Comparison of ENCODE assay signal across 8 mouse cellular contexts in genomic region chr4:62559797-62560329, GRCm38 (mm10). TPM values are rescaled to one million over a fixed set of nuclear protein-coding genes. Genes with fewer than 3 reads are reported as not detected.
DNase-seq lines count a peak whose midpoint lies in the region; ATAC-seq and TF ChIP-seq lines count a peak whose summit lies in the region.

Gene Rgs3, plus strand, starts transcription at chr4:62559847.

- no peak within 1 kb of the TSS for H3K4me3 ChIP-seq in spleen, adult 2 months (ENCODE audit: extremely low read depth, insufficient read depth, insufficient read length)
- no peak within 1 kb of the TSS for H3K4me3 ChIP-seq in embryonic fibroblast, embryonic 13.5 days (ENCODE audit: insufficient read depth, low read length)
- H3K4me3 ChIP-seq in hindbrain, embryonic 12.5 days, result no peak within 1 kb of the TSS

- DNase-seq in spleen, adult 2 months (ENCODE audit: low read depth in 1 of 2, low spot score in 2 of 2), result no peak
- DNase-seq in spleen, postnatal 36 days (ENCODE audit: low spot score in 2 of 2), result no peak
- DNase-seq in right cerebral cortex, postnatal 36 days (ENCODE audit: low spot score in 2 of 2), result no peak
- no peak for DNase-seq in thymus, postnatal 14 days
- no peak for DNase-seq in right cerebral cortex, postnatal 25 days

- TF ChIP-seq CTCF in spleen, adult 2 months (IDR thresholded peaks at IDR 0.05; ENCODE audit: extremely low read depth, insufficient read depth, insufficient read length, insufficient replicate concordance), result no peak
- no peak for TF ChIP-seq CTCF in embryonic fibroblast, embryonic 13.5 days (IDR thresholded peaks at IDR 0.05; ENCODE audit: borderline replicate concordance, insufficient read depth, low read length)

- H3K4me1 ChIP-seq in spleen, adult 2 months (ENCODE audit: control insufficient read depth, insufficient read depth, insufficient read length), result peaks cover 2% of the 10 kb centered on the region; the same call in 1 of the 2 replicates
- H3K4me1 ChIP-seq in embryonic fibroblast, embryonic 13.5 days (ENCODE audit: control insufficient read depth, insufficient read depth, low read length), result no peaks in the 10 kb centered on the region; the same call in 1 of the 2 replicates
- peaks cover 6% of the 10 kb centered on the region; the same call in 1 of the 2 replicates for H3K4me1 ChIP-seq in hindbrain, embryonic 12.5 days

- H3K36me3 ChIP-seq in spleen, adult 2 months (ENCODE audit: control insufficient read depth, insufficient read depth, low read length), result no peaks in the 10 kb centered on the region
- H3K36me3 ChIP-seq in hindbrain, embryonic 12.5 days, result no peaks in the 10 kb centered on the region

- no peak within 1 kb of the TSS for H3K27ac ChIP-seq in spleen, adult 2 months (ENCODE audit: insufficient read depth, low read length)
- no peak within 1 kb of the TSS for H3K27ac ChIP-seq in embryonic fibroblast, embryonic 13.5 days (ENCODE audit: insufficient read depth, low read length)
- no peak within 1 kb of the TSS for H3K27ac ChIP-seq in hindbrain, embryonic 12.5 days

- no peak within 1 kb of the TSS for H3K9ac ChIP-seq in hindbrain, embryonic 12.5 days

- no peak within 1 kb of the TSS for H3K4me2 ChIP-seq in hindbrain, embryonic 12.5 days (replicated peaks)

- no peaks in the 10 kb centered on the region for H3K27me3 ChIP-seq in spleen, adult 2 months (ENCODE audit: control insufficient read depth, insufficient read depth, low read length)
- no peaks in the 10 kb centered on the region for H3K27me3 ChIP-seq in hindbrain, embryonic 12.5 days

- no peak for ATAC-seq in hindbrain, embryonic 12.5 days (ENCODE audit: low FRiP score)
- no peak for ATAC-seq in megakaryocyte, adult 5-6 weeks (ENCODE audit: poor library complexity, severe bottlenecking)

- WGBS in spleen, adult 2 months, result 34% methylated on average over 6 of the region's 6 CpGs
- 72% methylated on average over 6 of the region's 6 CpGs for WGBS in hindbrain, embryonic 12.5 days

- no peaks in the 10 kb centered on the region for H3K9me3 ChIP-seq in hindbrain, embryonic 12.5 days (replicated peaks)

- no peak for TF ChIP-seq POLR2A in spleen, adult 2 months (IDR thresholded peaks at IDR 0.05; ENCODE audit: low read depth, low read length)
- no peak for TF ChIP-seq POLR2A in embryonic fibroblast, embryonic 13.5 days (IDR thresholded peaks at IDR 0.05; ENCODE audit: low read depth, low read length)

RNA-seq across cellular contexts. Expression of gene Rgs3, which starts in this region (rescaled TPM):
- 51.7 and 57.5 TPM in 2 replicates for polyA plus RNA-seq in spleen, adult 2 months (2012; rRNA removed)
- polyA plus RNA-seq in embryonic fibroblast, embryonic 13.5 days (2011; ENCODE audit: insufficient read length, low read depth, missing spikeins), result 38.0 and 44.0 TPM in 2 replicates
- 70.9 and 71.6 TPM in 2 replicates for polyA plus RNA-seq in hindbrain, embryonic 12.5 days (2016; fragmentation: Nextera tagmentation; extraction: Ambion mirVana)
- total RNA-seq in megakaryocyte, adult 5-6 weeks (2015), result 45.0 and 51.3 TPM in 2 replicates
- 46.1 and 69.8 TPM in 2 replicates for total RNA-seq in megakaryocyte, adult 5-6 weeks (2017)
